Comparison of ENCODE assay signal across 8 mouse cellular contexts in genomic region chr19:54047386-54048050, GRCm38 (mm10). TPM values are rescaled to one million over a fixed set of nuclear protein-coding genes. Genes with fewer than 3 reads are reported as not detected.
DNase-seq lines count a peak whose midpoint lies in the region; ATAC-seq and TF ChIP-seq lines count a peak whose summit lies in the region.

No protein-coding gene starts in this region.

- H3K9ac ChIP-seq in forebrain, embryonic 12.5 days: no peak overlapping the region; the same call in 1 of the 2 replicates
- H3K9ac ChIP-seq in limb, embryonic 15.5 days: no peak overlapping the region

- DNase-seq in gastrocnemius, adult 2 months: no peak
- DNase-seq in gastrocnemius, postnatal 25 days: no peak
- DNase-seq in B cell, adult 2 months: peak; percentile 29 to 30
- no peak for DNase-seq in gastrocnemius, adult 8-10 months (ENCODE audit: low spot score in 2 of 2)
- DNase-seq in left cerebral cortex, postnatal 14 days (ENCODE audit: low spot score in 2 of 2): no peak

- peaks cover 32% of the 10 kb centered on the region for H3K4me1 ChIP-seq in forebrain, embryonic 12.5 days
- H3K4me1 ChIP-seq in limb, embryonic 15.5 days: peaks cover 37% of the 10 kb centered on the region
- peaks cover 22% of the 10 kb centered on the region for H3K4me1 ChIP-seq in olfactory bulb, adult 2 months (ENCODE audit: control insufficient read depth, insufficient read depth, low read length)

- TF ChIP-seq CTCF in gastrocnemius, adult 2 months (IDR thresholded peaks at IDR 0.05): no peak
- no peak for TF ChIP-seq CTCF in olfactory bulb, adult 2 months (IDR thresholded peaks at IDR 0.05; ENCODE audit: insufficient read depth, low read depth, low read length)

- peak overlapping the region; percentile 81 for H3K4me3 ChIP-seq in gastrocnemius, adult 2 months
- H3K4me3 ChIP-seq in forebrain, embryonic 12.5 days (replicated peaks): peak overlapping the region; percentile 57
- peak overlapping the region; percentile 53 for H3K4me3 ChIP-seq in limb, embryonic 15.5 days
- H3K4me3 ChIP-seq in olfactory bulb, adult 2 months (ENCODE audit: insufficient read depth, low read depth, low read length): peak overlapping the region; percentile 48

- H3K27me3 ChIP-seq in forebrain, embryonic 12.5 days: peaks cover 69% of the 10 kb centered on the region
- H3K27me3 ChIP-seq in limb, embryonic 15.5 days: peaks cover 84% of the 10 kb centered on the region

- H3K9me3 ChIP-seq in forebrain, embryonic 12.5 days: no peaks in the 10 kb centered on the region
- no peaks in the 10 kb centered on the region for H3K9me3 ChIP-seq in limb, embryonic 15.5 days

- H3K4me2 ChIP-seq in forebrain, embryonic 12.5 days: peak overlapping the region; percentile 100
- H3K4me2 ChIP-seq in limb, embryonic 15.5 days: peak overlapping the region; percentile 99

- intact Hi-C loops in gastrocnemius, adult 2 months (cut with DNase I): loop anchor here (10.0 kb wide), 2 partner anchors 197 to 1157 kb away; no protein-coding TSS in a partner anchor
- intact Hi-C loops in left cerebral cortex, postnatal 14 days (cut with DNase I): loop anchor here (5.0 to 10.0 kb wide), 3 partner anchors 130 to 1157 kb away; no protein-coding TSS in a partner anchor

- no peak overlapping the region for H3K27ac ChIP-seq in gastrocnemius, adult 2 months
- no peak overlapping the region for H3K27ac ChIP-seq in forebrain, embryonic 12.5 days
- no peak overlapping the region for H3K27ac ChIP-seq in limb, embryonic 15.5 days
- H3K27ac ChIP-seq in olfactory bulb, adult 2 months (ENCODE audit: insufficient read depth, low read depth, low read length): no peak overlapping the region

- no peaks in the 10 kb centered on the region for H3K36me3 ChIP-seq in forebrain, embryonic 12.5 days (replicated peaks)
- H3K36me3 ChIP-seq in limb, embryonic 15.5 days: no peaks in the 10 kb centered on the region

- no peak for ATAC-seq in forebrain, embryonic 12.5 days (ENCODE audit: low FRiP score)
- no peak for ATAC-seq in limb, embryonic 15.5 days (ENCODE audit: insufficient number of reproducible peaks, low FRiP score, low TSS enrichment, low read depth)

- WGBS in forebrain, embryonic 12.5 days: 2% methylated on average over 27 of the region's 27 CpGs
- WGBS in limb, embryonic 15.5 days: 2% methylated on average over 27 of the region's 27 CpGs
- WGBS in olfactory bulb, adult 2 months: 13% methylated on average over 27 of the region's 27 CpGs

- TF ChIP-seq POLR2A in olfactory bulb, adult 2 months (IDR thresholded peaks at IDR 0.05; ENCODE audit: insufficient read depth, low read depth, low read length): no peak

RNA-seq across cellular contexts. Expression of gene Adra2a, which starts 3.6 kb away (rescaled TPM):
- total RNA-seq in gastrocnemius, adult 2 months (2021): under 1 TPM; 0.28 to 0.36 TPM
- under 1 TPM; 0.49 to 0.64 TPM for total RNA-seq in gastrocnemius, postnatal 25 days (2021)
- 2.1 and 2.6 TPM in 2 replicates for polyA plus RNA-seq in forebrain, embryonic 12.5 days (2016; fragmentation: Nextera tagmentation; extraction: Ambion mirVana)
- 0.48 and 0.77 TPM in 2 replicates for polyA plus RNA-seq in limb, embryonic 15.5 days (2015; fragmentation: Nextera tagmentation; extraction: Ambion mirVana)
- not detected in 2 replicates for polyA plus RNA-seq in olfactory bulb, adult 2 months (2012; ENCODE audit: insufficient read depth, insufficient read length, low replicate concordance, missing spikeins)
- total RNA-seq in gastrocnemius, adult 8-10 months (2022): under 1 TPM; 0.10 to 0.38 (median 0.24) TPM
- 10 to 100 TPM; 28.0 to 33.8 TPM for total RNA-seq in left cerebral cortex, postnatal 14 days (2021)

Comparison
In these comparisons a context has a peak if more than half of its experiments do, and no peak if none do; other contexts are left out.
1. DNase-seq: peak in B cell, adult 2 months (2 of 2); none in gastrocnemius, adult 2 months (single experiment), gastrocnemius, postnatal 25 days (single experiment), gastrocnemius, adult 8-10 months (0 of 2) and left cerebral cortex, postnatal 14 days (0 of 2).
2. RNA of gene Adra2a, which starts 3.6 kb away (total RNA-seq): 28.0 to 33.8 TPM in left cerebral cortex, postnatal 14 days; 0.49 to 0.64 TPM in gastrocnemius, postnatal 25 days, 0.28 to 0.36 TPM in gastrocnemius, adult 2 months and 0.10 to 0.38 TPM in gastrocnemius, adult 8-10 months; every median in the first group is over 10 times any median in the second.
3. Peak in every context shown above with its lines, with median percentiles within 50 percentile points of each other: H3K4me3 ChIP-seq.